Mouse (Mus musculus) testis, adult 2 months (tissue): ENCODE results near the gene Hils1.

ENCODE experiments used
- CTCF ChIP-seq: fragments of 200-500 bp; IDR thresholded peaks from 2 replicates; pipeline ENCODE4 v1.5.1; 2012; ENCODE audit warnings: low read depth, mild to moderate bottlenecking, inconsistent platforms, low read length, moderate library complexity; ENCODE audit not compliant: control insufficient read depth, insufficient read depth, insufficient replicate concordance
- POLR2A ChIP-seq: fragments of 200-500 bp; IDR thresholded peaks from 2 replicates; pipeline ENCODE4 v1.6.1; 2012; ENCODE audit warnings: low read depth, mild to moderate bottlenecking, inconsistent platforms, low read length, moderate library complexity; ENCODE audit not compliant: control insufficient read depth

DNA sequence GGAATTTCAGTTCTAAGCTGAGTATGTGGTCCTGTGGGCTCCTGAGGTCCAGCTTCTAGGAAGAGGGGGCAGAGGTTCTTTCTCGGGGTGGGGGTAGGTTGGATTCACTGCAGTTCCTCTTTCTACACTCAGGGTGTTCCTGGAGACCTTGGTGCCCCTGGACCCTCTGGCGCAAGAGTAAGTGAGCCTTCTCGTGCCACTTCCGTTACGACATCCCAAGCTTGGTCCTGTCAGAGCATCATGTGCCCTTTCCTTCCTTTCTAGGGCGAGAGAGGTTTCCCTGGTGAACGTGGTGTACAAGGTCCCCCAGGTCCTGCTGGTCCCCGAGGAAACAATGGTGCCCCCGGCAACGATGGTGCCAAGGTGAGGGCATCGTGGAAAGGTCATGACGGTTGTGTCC, 22.2 kb upstream of the Hils1 start:
- TF ChIP-seq POLR2A (no peak), CTCF (no peak)
